In the genomic region with DNA sequence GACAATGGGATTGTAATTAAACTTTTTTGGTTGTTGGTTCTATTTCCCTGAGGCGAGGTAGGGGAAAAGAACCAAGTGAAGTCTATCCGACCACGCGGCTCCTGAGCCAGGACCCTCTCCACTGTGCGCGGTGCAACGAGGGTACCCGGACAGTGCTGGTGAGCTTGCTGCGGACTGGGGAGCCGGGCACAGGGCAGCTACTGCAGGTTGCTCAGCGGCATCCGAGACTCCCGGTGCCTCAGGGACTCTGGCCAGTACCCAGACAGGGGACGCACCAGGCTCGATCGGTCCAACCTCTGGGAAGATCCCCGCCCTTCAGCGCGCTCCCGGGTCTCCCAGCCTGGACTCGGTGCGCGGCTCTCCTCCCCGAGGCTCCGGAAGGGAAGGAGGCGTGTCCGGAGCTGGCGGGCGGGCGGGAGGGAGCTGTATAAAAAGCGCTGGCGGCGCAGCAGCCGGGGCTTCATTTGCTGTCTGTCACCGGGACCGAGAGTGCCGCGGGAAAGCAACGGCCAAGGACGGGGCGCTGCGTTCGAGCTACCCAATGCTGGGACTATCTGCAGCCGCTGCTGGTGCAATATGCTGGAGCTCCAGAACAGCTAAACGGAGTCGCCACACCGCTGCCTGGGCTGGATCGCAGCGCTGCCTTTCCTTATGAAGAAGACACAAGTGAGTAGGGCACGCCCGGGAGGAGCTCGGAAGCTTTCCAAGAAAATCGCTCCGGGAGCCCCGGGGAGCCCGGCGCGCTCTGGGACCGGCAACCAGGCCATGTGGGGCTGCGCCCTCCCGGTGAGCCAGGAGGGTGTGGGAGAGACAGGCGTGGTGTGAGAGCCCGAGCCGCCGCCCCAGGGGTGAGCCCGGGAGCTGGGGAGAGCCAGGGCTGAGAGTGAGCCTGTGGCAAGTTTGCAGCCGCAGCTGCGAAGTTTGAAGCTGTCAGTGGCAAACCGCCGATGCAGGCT, we compare ENCODE assay signal across 8 mouse cellular contexts. TPM values are rescaled to one million over a fixed set of nuclear protein-coding genes. Genes with fewer than 3 reads are reported as not detected.
DNase-seq lines count a peak whose midpoint lies in the region; ATAC-seq lines count a peak whose summit lies in the region.

A gene (plus strand): TSS at position 261 of the 956 bp plus-strand sequence.

- peak; percentile 87 for ATAC-seq in hindbrain, embryonic 12.5 days (ENCODE audit: low FRiP score)
- ATAC-seq in activated CD4-positive, CD25-positive, alpha-beta regulatory T cell, adult 4 months: no peak

- peak within 1 kb of the TSS; percentile 67 for H3K9ac ChIP-seq in hindbrain, embryonic 12.5 days

- no peaks in the 10 kb centered on the region for H3K36me3 ChIP-seq in hindbrain, embryonic 12.5 days

- peak; percentile 47 for DNase-seq in WW6 (ENCODE audit: low read depth, low spot score)
- peak; percentile 65 to 75 for DNase-seq in cerebellum, postnatal 10 days
- peak; percentile 74 to 77 for DNase-seq in frontal cortex, postnatal 36 days (ENCODE audit: low spot score in 2 of 2)
- peak; percentile 50 to 51 for DNase-seq in layer of hippocampus, postnatal 25 days (ENCODE audit: extremely low spot score in 1 of 2, low spot score in 1 of 2)
- DNase-seq in lung, postnatal 25 days (ENCODE audit: low spot score): peak; percentile 84
- peak; percentile 24 for DNase-seq in retina, postnatal 7 days (ENCODE audit: low read depth, low spot score)

- H3K9me3 ChIP-seq in hindbrain, embryonic 12.5 days (replicated peaks): no peaks in the 10 kb centered on the region

- H3K4me3 ChIP-seq in hindbrain, embryonic 12.5 days: peak within 1 kb of the TSS; percentile 70

- H3K4me1 ChIP-seq in hindbrain, embryonic 12.5 days: peaks cover 14% of the 10 kb centered on the region

- H3K27ac ChIP-seq in hindbrain, embryonic 12.5 days: peak within 1 kb of the TSS; percentile 52; the same call in 1 of the 2 replicates

- peak within 1 kb of the TSS; percentile 99 for H3K4me2 ChIP-seq in hindbrain, embryonic 12.5 days (replicated peaks)

- H3K27me3 ChIP-seq in hindbrain, embryonic 12.5 days: peaks cover 42% of the 10 kb centered on the region

- WGBS in hindbrain, embryonic 12.5 days: under 1% methylated on average over 70 of the region's 70 CpGs

RNA-seq across cellular contexts. Expression of the gene that starts here (rescaled TPM):
- polyA plus RNA-seq in hindbrain, embryonic 12.5 days (2016; fragmentation: Nextera tagmentation; extraction: Ambion mirVana): 14.7 and 16.0 TPM in 2 replicates
- total RNA-seq in layer of hippocampus, postnatal 25 days (2021): 10 to 100 TPM; 28.0 to 32.4 TPM
- polyA plus RNA-seq in activated CD4-positive, CD25-positive, alpha-beta regulatory T cell, adult 4 months (2017; shearing (Covaris generic)): 1 to 10 TPM in 1 of 2 experiments, not detected in 1; 1.1 TPM

Comparison
In these comparisons a context has a peak if more than half of its experiments do, and no peak if none do; other contexts are left out.
1. DNase-seq: peak in every context shown above with its lines; median percentile 84 in lung, postnatal 25 days; 76 in frontal cortex, postnatal 36 days; 70 in cerebellum, postnatal 10 days; 50 in layer of hippocampus, postnatal 25 days; 47 in WW6; 24 in retina, postnatal 7 days.